Mouse (Mus musculus) midbrain, embryonic 12.5 days (tissue): ENCODE results near the gene Tbpl2. TPM values are rescaled to one million over a fixed set of nuclear protein-coding genes. Genes with fewer than 3 reads are reported as not detected.

Experiments
- polyA plus RNA-seq: library from polyadenylated mRNA; unstranded; fragments of >200 nt; fragmentation: Nextera tagmentation; extraction: Ambion mirVana; gene quantifications from 2 replicates; pipeline ENCODE4 v1.2.1, GENCODE M21; 2016

Tbpl2 gene
- polyA plus RNA-seq, 1 experiment from 2014 or later, result not detected

Other genes starting within 250 kb of the Tbpl2 start
- gene Hnmt, start 47.2 kb downstream of the Tbpl2 start, polyA plus RNA-seq, result 1.0 and 2.1 TPM in 2 replicates
- not detected in 2 replicates for gene Il1f8, start 56.6 kb upstream of the Tbpl2 start, polyA plus RNA-seq
- not detected in 2 replicates for gene Il1f9, start 89.9 kb upstream of the Tbpl2 start, polyA plus RNA-seq
- not detected in 2 replicates for gene Il1f6, start 118.8 kb upstream of the Tbpl2 start, polyA plus RNA-seq
- gene Il1f5, start 180.4 kb upstream of the Tbpl2 start, polyA plus RNA-seq, result not detected in 2 replicates
- gene Il1f10, start 194.6 kb upstream of the Tbpl2 start, polyA plus RNA-seq, result not detected in 2 replicates
- 0.18 TPM in 1 of 2 replicates, not detected in the other for gene Il1rn, start 240.3 kb upstream of the Tbpl2 start, polyA plus RNA-seq